Mouse (Mus musculus) cerebellum, postnatal 14 days (tissue): ENCODE measurements around the gene Agfg2.

Experiments used
- DNase-seq, 2 experiments: peaks; one replicate each; pipeline ENCODE4 v3.0.0; 2021; ENCODE audit warnings: mixed read lengths in 2 of 2

Agfg2 gene

GRCm38 (mm10) chr5:137607860-137608653, 76.5 kb downstream of the Agfg2 start:
- DNase-seq = no peak

- DNase-seq = peak in 1 of 2 experiments; percentile 38
These were observed 83.2 kb downstream of the Agfg2 start for GRCm38 (mm10) chr5:137601365-137601729.

- DNase-seq = peak; percentile 96 to 97
These were observed 83.7 kb downstream of the Agfg2 start, which contains the start of gene Mospd3 for GRCm38 (mm10) chr5:137600619-137601364. Gene Mospd3, minus strand, starts transcription at chr5:137601058.
